Mouse (Mus musculus): Measurements from ENCODE around the gene Wipf1.

The Wipf1 gene

GRCm38 (mm10) chr2:73380298-73380975 lies 149.1 kb downstream of the Wipf1 start:
- no peak for DNase-seq

DNA sequence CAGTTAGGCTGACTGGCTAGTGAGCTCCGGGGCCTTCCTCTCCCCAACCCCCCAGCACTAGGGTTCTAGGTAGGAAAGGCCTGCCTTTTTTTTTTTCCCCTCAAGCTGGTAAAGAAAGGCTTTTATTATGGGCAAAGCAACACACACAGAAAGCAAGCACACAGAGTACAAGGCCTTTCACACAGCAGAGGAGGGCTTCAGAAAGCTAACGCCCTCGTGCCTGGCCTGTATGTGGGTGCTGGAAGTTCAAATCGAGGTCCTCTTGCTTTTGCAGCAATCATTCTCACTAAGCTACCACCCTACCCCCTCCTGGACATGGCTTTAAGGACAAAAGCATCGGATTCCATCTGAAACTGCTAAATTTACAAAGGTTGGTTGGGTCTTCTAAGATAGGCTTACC lies 149.9 kb downstream of the Wipf1 start:
- no peak for DNase-seq
